Mouse (Mus musculus): ENCODE measurements at regions not wholly inside any gene's neighbourhood (a gene's known extent, or its start where the extent isn't known, plus 50 kb on each side); places are given as distances from the start of the nearest gene placed in this dataset.

GRCm38 (mm10) chr9:33760701-33761100 lies 725.0 kb upstream of the Kirrel3 start:
- TF ChIP-seq CTCF (IDR thresholded peaks at IDR 0.05; ENCODE audit: low read depth) (no peak), EP300 (IDR thresholded peaks at IDR 0.05; ENCODE audit: low read depth) (no peak)

Data from liver, postnatal 0 days (tissue).